Mouse (Mus musculus) testis, adult 2 months (tissue): ENCODE results near the gene Bcl7a. TPM values are rescaled to one million over a fixed set of nuclear protein-coding genes. Genes with fewer than 3 reads are reported as not detected.

ENCODE experiments used
- H3K27ac ChIP-seq: fragments of 200-500 bp; 2 replicates; pipeline ENCODE4 v1.5.1; 2012; ENCODE audit warnings: low read depth, low read length; ENCODE audit not compliant: control insufficient read depth, insufficient read depth
- H3K27me3 ChIP-seq: fragments of 200-500 bp; 2 replicates; pipeline ENCODE4 v1.6.1; 2012; ENCODE audit warnings: mild to moderate bottlenecking, low read length, moderate library complexity; ENCODE audit not compliant: control insufficient read depth, insufficient read depth
- H3K36me3 ChIP-seq: fragments of 200-500 bp; 2 replicates; pipeline ENCODE4 v1.6.1; 2012; ENCODE audit warnings: mild to moderate bottlenecking, low read length; ENCODE audit not compliant: control insufficient read depth, insufficient read depth
- H3K4me1 ChIP-seq: fragments of 200-500 bp; 2 replicates; pipeline ENCODE4 v1.6.1; 2012; ENCODE audit warnings: low read length; ENCODE audit not compliant: control insufficient read depth, insufficient read depth
- H3K4me3 ChIP-seq: fragments of 200-500 bp; 2 replicates; pipeline ENCODE4 v1.5.1; 2012; ENCODE audit warnings: low read depth, mild to moderate bottlenecking, low read length, moderate library complexity, mixed read lengths; ENCODE audit not compliant: control insufficient read depth
- CTCF ChIP-seq: fragments of 200-500 bp; IDR thresholded peaks from 2 replicates; pipeline ENCODE4 v1.5.1; 2012; ENCODE audit warnings: low read depth, mild to moderate bottlenecking, inconsistent platforms, low read length, moderate library complexity; ENCODE audit not compliant: control insufficient read depth, insufficient read depth, insufficient replicate concordance
- POLR2A ChIP-seq: fragments of 200-500 bp; IDR thresholded peaks from 2 replicates; pipeline ENCODE4 v1.6.1; 2012; ENCODE audit warnings: low read depth, mild to moderate bottlenecking, inconsistent platforms, low read length, moderate library complexity; ENCODE audit not compliant: control insufficient read depth
- polyA plus RNA-seq: library from polyadenylated mRNA; depleted of rRNA; stranded (reverse); fragments of >200 nt; gene quantifications from 2 replicates; pipeline ENCODE4 v1.2.3, GENCODE M21; 2012

Gene Bcl7a
- polyA plus RNA-seq, 1 experiment, result 0.73 TPM

DNA sequence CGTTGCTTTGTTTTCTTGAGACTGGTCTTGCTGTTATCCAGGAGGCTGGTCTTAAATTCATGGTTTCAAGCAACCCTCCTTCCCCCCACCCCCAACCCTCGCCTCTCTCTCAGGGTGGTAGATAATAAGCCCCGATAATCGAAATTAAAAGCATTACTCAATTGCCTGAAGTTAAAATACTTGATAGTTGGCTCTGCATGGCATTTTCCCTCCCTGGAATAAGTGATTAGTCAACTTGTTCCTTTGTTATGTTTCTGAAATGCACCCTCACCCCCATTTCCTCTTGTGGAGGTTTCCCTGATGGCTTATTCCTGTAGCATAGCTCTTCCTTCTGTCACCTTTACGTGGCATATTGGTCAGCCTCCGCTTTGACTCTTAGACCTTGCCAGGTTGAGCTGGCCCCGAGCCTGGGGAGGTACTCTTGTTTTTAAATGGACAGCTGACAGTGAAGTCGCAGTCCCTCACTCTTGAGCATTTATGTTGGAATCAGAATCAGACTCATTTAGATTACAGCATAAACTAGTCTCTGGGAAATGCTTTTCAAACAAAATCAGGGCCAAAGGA is 53.3 kb downstream of the Bcl7a start:
- no peak for TF ChIP-seq POLR2A
- TF ChIP-seq CTCF, result no peak
- no peak overlapping the region for H3K4me3 ChIP-seq
- no peak overlapping the region for H3K27ac ChIP-seq
- no peaks in the 10 kb centered on the region for H3K27me3 ChIP-seq
- peaks cover 17% of the 10 kb centered on the region for H3K4me1 ChIP-seq
- no peaks in the 10 kb centered on the region for H3K36me3 ChIP-seq

DNA sequence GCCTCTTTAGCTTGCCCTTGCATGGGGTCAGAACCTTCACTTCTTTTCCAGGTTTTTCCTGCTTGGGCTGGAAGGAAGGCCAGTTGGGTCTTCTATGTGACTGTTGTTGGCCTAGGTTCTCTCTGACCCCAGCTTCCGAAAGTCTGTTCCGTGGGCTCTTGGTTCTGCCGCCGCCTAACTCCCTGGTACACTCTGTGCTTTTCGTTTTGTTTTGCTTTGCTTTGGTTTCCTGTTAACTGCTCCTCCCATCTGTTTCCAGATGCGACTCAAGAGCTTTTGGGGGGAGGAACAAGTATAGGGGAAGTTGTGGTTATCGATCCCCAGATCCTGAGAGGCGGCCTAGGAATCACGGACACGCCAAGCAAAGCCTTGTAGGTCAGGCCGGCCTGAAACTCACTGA is 54.2 kb downstream of the Bcl7a start:
- Histone ChIP-seq H3K27me3 (no peaks in the 10 kb centered on the region), H3K4me3 (no peak overlapping the region), H3K27ac (0 out of 2 replicates have a peak overlapping the region, but pooled peaks have one; percentile 35), H3K4me1 (peaks cover 17% of the 10 kb centered on the region), H3K36me3 (no peaks in the 10 kb centered on the region)
- TF ChIP-seq POLR2A (no peak), CTCF (no peak)

DNA sequence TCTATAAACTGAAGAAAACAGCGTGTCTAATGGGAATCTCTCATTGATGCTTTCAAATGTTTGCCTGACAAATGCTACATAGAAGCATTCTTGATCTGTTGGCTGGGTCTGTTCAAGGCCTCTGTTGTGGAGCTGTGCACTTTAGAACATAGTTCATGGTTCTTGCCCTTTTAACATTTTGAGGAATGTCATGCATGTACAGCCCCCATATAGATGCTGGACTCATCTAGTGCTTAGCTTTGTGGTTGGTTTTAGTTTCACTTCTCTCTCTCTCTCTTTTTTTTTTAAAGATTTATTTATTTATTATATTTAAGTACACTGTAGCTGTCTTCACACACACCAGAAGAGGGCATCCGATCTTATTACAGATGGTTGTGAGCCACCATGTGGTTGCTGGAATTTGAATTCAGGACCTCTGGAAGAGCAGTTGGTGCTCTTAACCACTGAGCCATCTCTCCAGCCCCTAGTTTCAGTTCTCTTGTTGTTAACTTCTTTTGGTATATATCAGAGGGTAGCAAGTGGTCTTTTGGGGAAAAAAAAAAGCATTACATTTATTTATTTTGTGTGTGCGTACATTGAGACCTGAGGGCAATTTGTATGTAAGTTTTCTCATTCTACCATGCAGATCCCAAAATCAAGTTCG is 55.3 kb downstream of the Bcl7a start:
- no peak overlapping the region for H3K27ac ChIP-seq
- no peaks in the 10 kb centered on the region for H3K36me3 ChIP-seq
- H3K27me3 ChIP-seq, result no peaks in the 10 kb centered on the region
- H3K4me3 ChIP-seq, result no peak overlapping the region
- TF ChIP-seq POLR2A (no peak), CTCF (no peak)
- H3K4me1 ChIP-seq, result peaks cover 15% of the 10 kb centered on the region

DNA sequence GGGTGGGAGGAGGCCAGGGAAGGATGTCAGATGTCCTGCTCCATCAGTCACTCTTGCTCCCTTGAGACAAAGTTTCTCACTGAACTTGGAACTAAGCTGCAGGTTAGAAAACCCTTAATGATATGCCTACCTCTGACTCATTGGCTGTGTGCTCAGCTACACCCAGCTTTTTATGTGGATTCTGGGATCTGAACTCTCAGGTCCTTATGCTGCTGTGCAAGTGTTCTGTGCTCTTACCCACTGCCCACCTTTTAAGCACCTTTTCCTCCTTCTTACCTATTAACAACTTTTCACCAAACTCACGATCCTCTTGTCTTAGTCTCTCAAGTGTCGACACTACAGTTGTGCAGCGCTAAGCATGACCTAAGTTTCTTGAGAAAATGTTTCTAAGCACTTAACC is 60.8 kb downstream of the Bcl7a start:
- no peaks in the 10 kb centered on the region for H3K27me3 ChIP-seq
- TF ChIP-seq CTCF (no peak), POLR2A (no peak)
- no peak overlapping the region for H3K27ac ChIP-seq
- no peaks in the 10 kb centered on the region for H3K4me1 ChIP-seq
- H3K36me3 ChIP-seq, result no peaks in the 10 kb centered on the region
- H3K4me3 ChIP-seq, result no peak overlapping the region

DNA sequence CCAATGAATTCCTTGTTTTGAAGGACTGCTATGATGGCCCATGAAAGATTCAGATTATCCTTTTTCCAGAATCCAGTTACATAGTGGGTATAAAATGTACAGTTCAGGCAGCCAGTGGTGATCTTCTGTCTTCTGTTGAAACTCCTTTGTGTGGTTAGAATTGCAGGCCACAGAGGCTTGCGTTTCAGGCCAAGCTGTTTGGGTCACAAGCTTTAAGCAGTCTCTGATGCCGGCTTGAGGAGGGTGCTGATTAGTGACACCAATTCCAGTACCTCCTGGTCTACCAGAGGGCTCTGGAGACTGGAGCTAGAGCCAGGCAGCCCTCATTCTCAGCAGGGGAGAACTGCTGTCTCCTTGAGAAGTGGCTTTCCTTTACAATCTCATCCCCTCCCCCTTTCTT is 63.3 kb downstream of the Bcl7a start:
- H3K36me3 ChIP-seq, result no peaks in the 10 kb centered on the region
- H3K27me3 ChIP-seq, result no peaks in the 10 kb centered on the region
- H3K4me3 ChIP-seq, result no peak overlapping the region
- TF ChIP-seq CTCF, result no peak
- TF ChIP-seq POLR2A, result no peak
- no peaks in the 10 kb centered on the region for H3K4me1 ChIP-seq
- H3K27ac ChIP-seq, result no peak overlapping the region

DNA sequence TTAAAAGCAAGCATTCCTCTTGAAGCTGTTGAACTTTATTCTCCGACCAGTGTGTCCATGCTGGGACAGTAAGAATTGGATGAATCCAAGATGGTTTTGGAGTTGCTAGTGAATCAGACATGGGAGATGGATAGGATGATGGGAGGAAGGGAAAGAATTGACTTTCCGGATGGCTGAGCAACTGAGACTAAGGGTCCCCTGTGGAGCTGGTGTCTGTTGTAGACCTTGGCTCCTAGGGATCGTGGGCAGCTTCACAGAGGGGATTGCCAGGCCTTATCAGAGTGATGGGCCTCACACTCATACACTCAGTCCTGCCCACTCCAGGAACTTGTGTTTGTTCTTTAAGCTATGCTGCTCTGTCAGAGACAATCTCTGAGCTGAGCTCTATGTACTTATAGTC is 64.5 kb downstream of the Bcl7a start:
- Histone ChIP-seq H3K27ac (no peak overlapping the region), H3K4me3 (no peak overlapping the region), H3K27me3 (no peaks in the 10 kb centered on the region), H3K4me1 (no peaks in the 10 kb centered on the region), H3K36me3 (no peaks in the 10 kb centered on the region)
- no peak for TF ChIP-seq POLR2A
- TF ChIP-seq CTCF, result no peak

DNA sequence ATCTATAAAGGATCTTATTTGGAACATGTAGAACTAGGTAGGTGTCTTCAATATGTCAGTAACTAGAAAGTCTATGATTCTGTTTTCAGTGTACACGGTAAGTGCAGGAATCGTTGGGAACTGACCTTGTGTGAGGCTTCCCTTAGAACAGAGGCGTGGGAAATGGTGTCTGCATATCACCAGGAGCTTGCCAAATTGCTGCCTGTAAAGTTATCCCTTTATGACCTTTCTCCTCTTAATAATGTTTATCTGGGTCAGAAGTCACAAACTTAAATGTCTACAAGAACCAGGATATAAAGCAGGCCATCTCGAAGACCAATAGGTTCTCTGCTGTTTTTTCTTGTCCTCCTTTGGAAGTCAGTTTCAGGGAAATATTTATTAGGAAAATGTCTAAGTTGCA is 68.6 kb downstream of the Bcl7a start:
- Histone ChIP-seq H3K4me3 (no peak overlapping the region), H3K27me3 (no peaks in the 10 kb centered on the region), H3K27ac (no peak overlapping the region), H3K36me3 (no peaks in the 10 kb centered on the region), H3K4me1 (no peaks in the 10 kb centered on the region)
- TF ChIP-seq CTCF, result no peak
- TF ChIP-seq POLR2A, result no peak

DNA sequence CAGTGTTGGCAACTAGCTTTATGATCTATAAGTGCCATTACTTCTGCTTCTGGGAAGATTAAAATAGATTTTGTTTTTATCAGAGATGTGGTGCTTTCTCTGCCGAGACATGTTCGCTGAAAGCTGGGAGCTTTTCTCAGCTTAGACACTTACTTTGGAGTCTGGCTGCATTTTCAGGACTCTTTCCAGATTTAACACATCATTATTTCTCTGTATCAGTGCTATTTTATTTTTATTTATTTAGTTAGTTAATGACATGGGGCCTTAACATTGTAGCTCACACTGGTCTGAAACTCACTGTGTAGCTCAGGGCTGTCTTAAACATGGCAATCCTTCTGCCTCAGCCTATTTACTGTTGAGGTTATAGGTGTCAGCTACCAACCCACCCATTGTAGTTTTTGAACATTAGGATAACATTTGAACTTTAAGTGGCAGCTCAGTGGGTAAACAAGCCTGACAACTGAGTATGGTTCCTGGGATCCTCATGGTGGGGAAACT is 70.3 kb downstream of the Bcl7a start:
- H3K27me3 ChIP-seq, result no peaks in the 10 kb centered on the region
- H3K4me3 ChIP-seq, result no peak overlapping the region
- no peak overlapping the region for H3K27ac ChIP-seq
- no peaks in the 10 kb centered on the region for H3K36me3 ChIP-seq
- H3K4me1 ChIP-seq, result no peaks in the 10 kb centered on the region
- no peak for TF ChIP-seq CTCF
- TF ChIP-seq POLR2A, result no peak
